Mouse (Mus musculus) left cerebral cortex, adult 6 months (tissue): ENCODE data around the gene Slc9c1. TPM values are rescaled to one million over a fixed set of nuclear protein-coding genes. Genes with fewer than 3 reads are reported as not detected.

ENCODE experiments used
- long read RNA-seq, 2 experiments: library from polyadenylated mRNA; unstranded; transcript quantifications; one replicate each; pipeline ENCODE4 v2.0.0; 2019 to 2020
- polyA plus RNA-seq: library from polyadenylated mRNA; unstranded; fragments of <200 nt; fragmentation: Nextera tagmentation; gene quantifications from 2 replicates; pipeline ENCODE4 v1.2.3, GENCODE M21; 2021

Slc9c1 gene
- not detected in 2 replicates for polyA plus RNA-seq
- long read RNA-seq, experiment 1: 0 reads
- long read RNA-seq, experiment 2: 0 reads

DNA sequence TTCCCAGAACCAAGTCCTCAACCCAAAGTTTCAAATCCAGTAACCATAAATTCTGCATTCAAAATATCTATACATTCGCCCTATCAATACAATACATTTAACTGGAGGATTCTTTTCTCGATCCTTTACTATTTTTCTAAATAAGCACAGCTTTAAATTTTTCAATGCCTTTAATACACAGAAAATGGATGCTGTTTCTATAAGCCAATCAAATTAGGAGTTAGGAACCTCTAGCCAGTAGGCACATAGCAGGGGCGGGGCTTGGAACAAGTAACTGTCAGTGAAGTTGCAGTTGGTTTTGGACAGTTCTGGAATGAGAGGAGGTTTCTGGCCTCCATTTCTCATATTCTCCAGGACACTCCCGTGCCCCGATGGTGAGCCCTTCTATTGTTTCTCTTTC is at the start of gene Slc9c1:
Gene Slc9c1, plus strand, starts transcription at position 301 of the 400 bp plus-strand sequence.

DNA sequence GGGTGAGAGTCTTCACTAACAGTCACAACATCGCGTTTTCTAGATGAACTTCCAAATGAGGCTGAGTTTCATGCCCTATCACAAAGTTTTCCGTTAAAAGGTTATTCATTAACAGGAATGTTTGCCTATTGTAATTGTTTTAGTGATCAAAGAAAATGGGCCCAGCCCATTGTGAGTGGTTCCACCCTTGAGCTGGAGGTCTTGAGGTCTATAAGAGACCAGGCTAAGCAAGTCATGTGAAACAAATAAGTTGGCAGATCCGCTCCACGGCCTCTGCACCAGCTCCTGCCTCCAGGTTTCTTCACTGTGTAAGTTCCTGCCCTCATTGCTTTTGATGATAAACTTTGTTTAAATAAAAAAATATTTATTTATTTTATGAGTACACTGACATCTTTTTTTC is 42.2 kb upstream of the Slc9c1 start, which contains the start of gene Gm609:
Gene Gm609, minus strand, starts transcription at position 43 of the 400 bp plus-strand sequence.

DNA sequence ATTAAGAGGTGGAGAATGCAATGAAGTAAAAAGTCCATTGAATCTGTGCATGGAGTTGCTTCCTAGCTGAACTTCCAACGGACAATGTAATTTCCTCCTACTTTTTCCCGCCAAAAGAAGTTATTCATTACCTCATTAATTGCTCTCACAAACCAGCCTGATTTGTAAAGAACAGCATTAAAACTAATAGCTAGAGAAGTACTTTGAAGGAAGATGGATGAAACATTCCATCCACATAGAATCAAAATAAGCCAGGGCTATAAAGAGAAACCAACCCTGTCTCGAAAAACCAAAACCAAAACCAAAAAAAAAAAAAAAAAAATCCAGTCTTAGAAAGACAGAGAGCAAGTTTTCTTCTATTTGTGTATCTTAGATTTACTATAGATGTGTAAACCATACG is 3.2 kb upstream of the Slc9c1 start, which contains the start of gene Gm17783:
Gene Gm17783, minus strand, starts transcription at position 101 of the 400 bp plus-strand sequence.

DNA sequence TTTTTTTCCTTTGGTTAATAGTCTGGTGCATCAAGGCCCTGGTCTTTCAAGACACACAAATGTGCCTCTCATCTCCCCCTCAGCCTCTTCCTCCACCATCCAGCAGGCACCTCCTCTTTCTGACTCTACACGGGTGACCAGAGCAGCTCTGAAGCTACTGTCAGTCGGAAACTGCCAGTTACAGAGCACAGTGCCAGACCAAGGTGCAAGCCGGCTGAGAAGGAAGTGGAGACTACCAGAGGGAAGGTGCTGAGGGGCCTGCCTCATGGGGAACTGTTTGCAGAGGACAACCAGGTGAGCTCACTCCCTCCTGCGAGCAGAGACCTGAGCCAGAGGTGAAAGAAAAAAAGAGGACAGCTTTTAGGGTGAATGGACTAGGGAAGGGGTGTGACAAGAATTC is 75.2 kb downstream of the Slc9c1 start, which contains the start of gene Gcsam:
Gene Gcsam, plus strand, starts transcription at position 114 of the 400 bp plus-strand sequence.

DNA sequence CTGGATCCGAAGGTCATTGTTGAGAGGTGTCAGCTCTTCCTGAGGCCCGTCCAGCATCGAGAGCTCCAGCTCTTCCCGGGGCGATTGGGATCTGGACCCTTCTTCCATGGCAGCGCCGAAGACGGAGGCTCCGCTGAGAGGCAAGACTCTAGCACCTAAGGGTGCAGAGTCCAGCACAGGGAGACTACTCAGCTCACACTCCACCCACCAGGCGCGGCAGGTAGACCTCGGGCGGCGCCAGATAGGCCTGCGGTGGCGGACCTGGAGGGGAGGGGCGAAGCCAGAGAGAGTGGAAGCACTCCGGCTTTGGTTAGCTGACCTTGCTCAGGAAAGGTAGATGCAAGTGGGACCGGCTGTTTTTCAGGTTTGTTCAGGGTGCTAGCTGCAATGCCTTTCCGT is 118.8 kb downstream of the Slc9c1 start, which contains the start of gene BC016579:
Gene BC016579, minus strand, starts transcription at position 135 of the 399 bp plus-strand sequence.

Other genes with a start within 250 kb of the Slc9c1 start
- 119 and 126 TPM in 2 replicates for gene Cd200, start 126.3 kb upstream of the Slc9c1 start, polyA plus RNA-seq
- gene Gm609, start 42.3 kb upstream of the Slc9c1 start, polyA plus RNA-seq: 0.10 and 0.13 TPM in 2 replicates
- gene Gm17783, start 3.3 kb upstream of the Slc9c1 start, polyA plus RNA-seq: not detected in 2 replicates
- gene Gcsam, start 75.1 kb downstream of the Slc9c1 start, polyA plus RNA-seq: not detected in 2 replicates
- gene BC016579, start 118.8 kb downstream of the Slc9c1 start, polyA plus RNA-seq: 0.11 and 0.12 TPM in 2 replicates
- gene Tmprss7, start 158.3 kb downstream of the Slc9c1 start, polyA plus RNA-seq: 2.9 and 3.8 TPM in 2 replicates
- gene Tagln3, start 189.3 kb downstream of the Slc9c1 start, polyA plus RNA-seq: 731 and 780 TPM in 2 replicates
- gene Abhd10, start 207.6 kb downstream of the Slc9c1 start, polyA plus RNA-seq: 21.7 and 33.0 TPM in 2 replicates